Mouse (Mus musculus): Measurements from ENCODE around the gene Slc25a29. TPM values are rescaled to one million over a fixed set of nuclear protein-coding genes. Genes with fewer than 3 reads are reported as not detected.
"Not testable (repeated sequence)": the region's sequence is repeated elsewhere in the genome, so short reads cannot be mapped to it uniquely, and the experiment has no call there.

The Slc25a29 gene
- polyA plus RNA-seq, 1 experiment from 2014 or later = 6.8 TPM

DNA sequence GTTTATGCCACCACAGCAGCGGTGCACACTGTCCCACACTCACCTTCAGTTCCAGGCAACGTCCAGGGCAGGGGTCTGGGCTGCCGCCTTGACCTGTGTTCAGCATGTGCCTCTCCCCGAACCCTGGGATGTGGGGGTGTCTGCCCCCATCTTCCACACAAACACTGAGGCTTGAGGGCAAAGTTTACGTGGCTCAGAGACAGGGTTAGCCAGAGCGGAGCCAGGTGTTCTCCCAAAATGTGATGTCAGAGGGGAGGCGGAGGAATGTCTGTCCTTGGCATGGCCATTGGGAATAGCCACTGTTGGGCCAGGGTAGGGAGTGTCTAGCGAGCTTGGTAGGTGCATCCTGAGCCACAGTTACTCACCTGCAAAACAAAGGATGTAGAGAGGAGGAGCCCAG lies 17.1 kb upstream of the Slc25a29 start:
- Histone ChIP-seq H3K4me1 (peaks cover 20% of the 10 kb centered on the region; the same call in 1 of the 2 replicates), H3K9me3 (no peaks in the 10 kb centered on the region), H3K4me3 (no peak overlapping the region), H3K36me3 (peaks cover 3% of the 10 kb centered on the region; the same call in 1 of the 2 replicates), H3K27ac (no peak overlapping the region), H3K27me3 (ENCODE audit: insufficient read depth, poor library complexity, severe bottlenecking) (no peaks in the 10 kb centered on the region)
- 90% methylated on average over 8 of the region's 8 CpGs for WGBS
- DNase-seq (ENCODE audit: low spot score) = no peak

- no peak for DNase-seq (ENCODE audit: low spot score)
- peaks cover 3% of the 10 kb centered on the region; the same call in 1 of the 2 replicates for H3K36me3 ChIP-seq
- no peak overlapping the region for H3K4me3 ChIP-seq
- H3K9me3 ChIP-seq = no peaks in the 10 kb centered on the region
- no peaks in the 10 kb centered on the region for H3K27me3 ChIP-seq (ENCODE audit: insufficient read depth, poor library complexity, severe bottlenecking)
- H3K27ac ChIP-seq = no peak overlapping the region
- WGBS = 87% methylated on average over 8 of the region's 8 CpGs
- peaks cover 19% of the 10 kb centered on the region; the same call in 1 of the 2 replicates for H3K4me1 ChIP-seq
Observed at GRCm38 (mm10) chr12:108850886-108851285, 15.2 kb upstream of the Slc25a29 start.

DNA sequence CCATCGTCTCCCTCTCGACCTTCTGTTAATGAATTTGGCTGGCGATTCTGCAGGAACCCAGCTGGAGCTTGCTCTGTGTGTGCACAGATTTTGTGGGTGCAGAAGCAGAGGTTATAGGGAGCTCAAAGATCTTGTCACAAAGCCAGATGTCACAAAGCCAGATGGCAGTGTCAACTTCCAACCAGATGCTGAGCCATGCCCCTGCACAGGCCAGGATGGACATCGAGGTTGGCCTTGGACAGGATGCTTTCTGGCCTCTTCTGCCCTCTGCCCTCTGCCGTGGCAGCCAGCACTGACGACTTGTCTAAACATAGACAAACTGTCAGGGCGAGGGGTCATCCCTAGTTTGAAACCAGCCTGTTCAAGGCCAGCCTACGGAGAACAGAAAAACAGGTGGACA lies 14.4 kb upstream of the Slc25a29 start:
- Histone ChIP-seq H3K27ac (no peak overlapping the region), H3K4me3 (no peak overlapping the region), H3K36me3 (peaks cover 11% of the 10 kb centered on the region), H3K4me1 (peaks cover 12% of the 10 kb centered on the region; the same call in 1 of the 2 replicates), H3K27me3 (ENCODE audit: insufficient read depth, poor library complexity, severe bottlenecking) (no peaks in the 10 kb centered on the region), H3K9me3 (no peaks in the 10 kb centered on the region)
- no peak for DNase-seq (ENCODE audit: low spot score)
- 75% methylated on average over 8 of the region's 8 CpGs for WGBS

GRCm38 (mm10) chr12:108849488-108850022 lies 13.9 kb upstream of the Slc25a29 start:
- DNase-seq (ENCODE audit: low spot score) = no peak
- no peak overlapping the region for H3K27ac ChIP-seq
- no peaks in the 10 kb centered on the region for H3K9me3 ChIP-seq
- no peak overlapping the region for H3K4me3 ChIP-seq
- no peaks in the 10 kb centered on the region for H3K27me3 ChIP-seq (ENCODE audit: insufficient read depth, poor library complexity, severe bottlenecking)
- peaks cover 16% of the 10 kb centered on the region for H3K36me3 ChIP-seq
- 89% methylated on average over 4 of the region's 4 CpGs for WGBS
- peaks cover 12% of the 10 kb centered on the region; the same call in 1 of the 2 replicates for H3K4me1 ChIP-seq

DNA sequence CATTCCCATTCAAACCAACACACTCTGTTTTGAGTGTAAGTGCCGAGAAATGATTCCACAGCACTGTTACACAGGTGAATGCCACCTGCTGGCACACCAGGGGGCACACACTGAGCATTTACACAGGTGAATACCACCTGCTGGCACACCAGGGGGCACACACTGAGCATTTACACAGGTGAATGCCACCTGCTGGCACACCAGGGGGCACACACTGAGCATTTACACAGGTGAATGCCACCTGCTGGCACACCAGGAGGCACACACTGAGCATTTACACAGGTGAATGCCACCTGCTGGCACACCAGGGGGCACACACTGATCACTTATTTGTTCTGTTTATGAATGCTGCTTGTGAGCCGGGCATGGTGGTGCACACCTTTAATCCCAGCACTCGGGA lies 12.3 kb upstream of the Slc25a29 start:
- not testable (repeated sequence) for H3K4me3 ChIP-seq; H3K9me3 ChIP-seq; H3K27me3 ChIP-seq (ENCODE audit: insufficient read depth, poor library complexity, severe bottlenecking); H3K27ac ChIP-seq; DNase-seq (ENCODE audit: low spot score)
- Histone ChIP-seq H3K4me1 (peaks cover 12% of the 10 kb centered on the region; the same call in 1 of the 2 replicates), H3K36me3 (peaks cover 29% of the 10 kb centered on the region)
- 90% methylated on average over 3 of the region's 3 CpGs for WGBS

DNA sequence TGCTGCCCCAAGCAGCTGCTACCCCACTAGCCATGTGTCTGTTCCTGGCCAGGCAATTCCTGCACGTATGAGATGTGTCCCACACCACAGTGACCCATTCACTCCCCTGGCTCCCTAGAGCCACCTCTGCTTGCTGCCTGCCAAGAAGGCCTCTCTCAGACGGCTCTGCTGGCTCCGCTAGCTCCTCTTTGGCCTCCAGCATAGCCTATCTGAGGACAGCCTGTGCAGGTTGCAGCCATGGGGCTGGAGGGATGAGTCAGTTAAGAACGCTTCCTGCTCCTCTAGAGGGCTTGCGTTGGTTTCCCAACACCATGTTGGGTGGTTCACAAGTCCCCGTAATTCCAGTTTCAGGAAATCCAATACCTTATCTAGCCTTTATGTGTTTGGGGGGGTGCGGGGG lies 7.0 kb upstream of the Slc25a29 start:
- Histone ChIP-seq H3K27ac (no peak overlapping the region), H3K4me3 (no peak overlapping the region)
- WGBS = 90% methylated on average over 7 of the region's 7 CpGs

GRCm38 (mm10) chr12:108841181-108841580 lies 5.5 kb upstream of the Slc25a29 start:
- Histone ChIP-seq H3K27ac (no peak overlapping the region), H3K27me3 (ENCODE audit: insufficient read depth, poor library complexity, severe bottlenecking) (no peaks in the 10 kb centered on the region), H3K36me3 (peaks cover 62% of the 10 kb centered on the region), H3K4me1 (peaks cover 24% of the 10 kb centered on the region), H3K4me3 (no peak overlapping the region), H3K9me3 (no peaks in the 10 kb centered on the region)
- DNase-seq (ENCODE audit: low spot score) = no peak
- 82% methylated on average over 6 of the region's 6 CpGs for WGBS

More for the DNA sequence above, 7.0 kb upstream of the Slc25a29 start:
- Histone ChIP-seq H3K36me3 (peaks cover 62% of the 10 kb centered on the region), H3K4me1 (peaks cover 9% of the 10 kb centered on the region), H3K27me3 (ENCODE audit: insufficient read depth, poor library complexity, severe bottlenecking) (no peaks in the 10 kb centered on the region), H3K9me3 (no peaks in the 10 kb centered on the region)
- no peak for DNase-seq (ENCODE audit: low spot score)

GRCm38 (mm10) chr12:108836722-108837121 lies 1.0 kb upstream of the Slc25a29 start:
- Histone ChIP-seq H3K9me3 (no peaks in the 10 kb centered on the region), H3K4me1 (peaks cover 40% of the 10 kb centered on the region), H3K27ac (peak overlapping the region; percentile 91), H3K36me3 (peaks cover 22% of the 10 kb centered on the region), H3K4me3 (peak overlapping the region; percentile 80), H3K27me3 (ENCODE audit: insufficient read depth, poor library complexity, severe bottlenecking) (peaks cover 5% of the 10 kb centered on the region; the same call in 1 of the 2 replicates)
- no peak for DNase-seq (ENCODE audit: low spot score)
- 52% methylated on average over 7 of the region's 7 CpGs for WGBS

DNA sequence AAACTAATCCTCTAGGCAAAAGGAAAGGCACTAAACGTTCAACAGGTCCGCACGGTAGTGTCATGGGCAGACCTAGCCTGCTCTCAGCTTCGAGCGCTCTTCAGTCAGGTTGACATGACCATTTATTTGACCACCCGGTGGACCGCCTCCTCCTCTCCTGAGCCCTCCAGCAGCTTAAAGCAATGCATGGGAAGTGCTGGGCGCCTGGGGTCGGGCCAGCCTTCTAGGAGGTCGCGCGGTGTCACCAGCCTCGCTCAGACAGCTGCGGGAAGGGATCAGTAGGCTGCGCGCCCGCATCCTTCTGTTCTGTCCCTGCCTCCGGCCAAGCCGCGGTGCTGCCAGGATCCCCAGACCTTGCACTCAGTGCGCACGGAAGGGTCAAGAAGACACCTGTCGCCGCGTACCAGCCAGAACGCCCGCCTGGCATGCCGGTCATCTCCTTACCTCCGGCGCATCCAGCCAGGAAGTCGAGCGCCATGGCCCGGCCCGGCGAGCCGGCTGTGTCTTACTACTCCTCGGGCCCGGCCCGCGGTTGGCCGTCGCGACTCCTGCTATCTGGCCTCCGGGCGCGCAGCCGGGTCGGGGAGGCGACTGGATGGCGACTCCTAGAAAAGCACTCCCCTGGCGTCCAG lies 359 bp downstream of the Slc25a29 start:
- Histone ChIP-seq H3K27ac (peak overlapping the region; percentile 91), H3K4me3 (peak overlapping the region; percentile 80), H3K36me3 (peaks cover 11% of the 10 kb centered on the region), H3K9me3 (no peaks in the 10 kb centered on the region), H3K4me1 (peaks cover 40% of the 10 kb centered on the region), H3K27me3 (ENCODE audit: insufficient read depth, poor library complexity, severe bottlenecking) (peaks cover 5% of the 10 kb centered on the region; the same call in 1 of the 2 replicates)
- DNase-seq (ENCODE audit: low spot score) = no peak
- WGBS = 2% methylated on average over 51 of the region's 51 CpGs

DNA sequence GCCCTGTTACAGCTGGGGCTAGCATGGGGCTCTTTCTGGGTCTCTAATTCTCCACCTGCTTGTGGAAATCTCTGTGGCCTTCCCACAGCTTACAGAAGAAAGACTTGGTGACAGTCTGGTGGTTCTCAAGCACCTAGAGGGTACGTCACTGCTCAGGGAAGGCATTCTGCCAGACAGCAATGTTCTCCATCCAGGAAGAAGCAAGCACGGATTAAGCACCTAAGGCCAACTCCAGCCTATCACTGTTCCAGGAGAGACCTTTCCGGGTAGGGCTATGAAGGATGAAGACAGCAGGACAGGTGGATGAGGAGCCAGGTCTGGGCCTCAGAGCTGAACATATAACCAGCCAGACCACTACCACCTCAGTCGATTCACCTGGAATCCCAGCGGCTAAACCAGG lies 897 bp downstream of the Slc25a29 start:
- Histone ChIP-seq H3K4me1 (peaks cover 40% of the 10 kb centered on the region), H3K9me3 (no peaks in the 10 kb centered on the region), H3K27me3 (ENCODE audit: insufficient read depth, poor library complexity, severe bottlenecking) (peaks cover 5% of the 10 kb centered on the region; the same call in 1 of the 2 replicates), H3K27ac (no peak overlapping the region), H3K36me3 (peaks cover 11% of the 10 kb centered on the region), H3K4me3 (peak overlapping the region; percentile 80)
- no peak for DNase-seq (ENCODE audit: low spot score)
- WGBS = 46% methylated on average over 5 of the region's 5 CpGs

- H3K36me3 ChIP-seq = peaks cover 11% of the 10 kb centered on the region
- no peaks in the 10 kb centered on the region for H3K9me3 ChIP-seq
- H3K4me1 ChIP-seq = peaks cover 40% of the 10 kb centered on the region
- H3K27ac ChIP-seq = no peak overlapping the region
- no peak for DNase-seq (ENCODE audit: low spot score)
- 87% methylated on average over 3 of the region's 3 CpGs for WGBS
- H3K27me3 ChIP-seq (ENCODE audit: insufficient read depth, poor library complexity, severe bottlenecking) = peaks cover 5% of the 10 kb centered on the region; the same call in 1 of the 2 replicates
- 0 out of 2 replicates have a peak overlapping the region, but pooled peaks have one; percentile 80 for H3K4me3 ChIP-seq
Observed at GRCm38 (mm10) chr12:108834337-108834736, 1.3 kb downstream of the Slc25a29 start.

GRCm38 (mm10) chr12:108833408-108833807 lies 2.3 kb downstream of the Slc25a29 start:
- Histone ChIP-seq H3K27ac (no peak overlapping the region), H3K4me1 (peaks cover 39% of the 10 kb centered on the region), H3K27me3 (ENCODE audit: insufficient read depth, poor library complexity, severe bottlenecking) (peaks cover 5% of the 10 kb centered on the region; the same call in 1 of the 2 replicates), H3K9me3 (no peaks in the 10 kb centered on the region), H3K36me3 (peaks cover 9% of the 10 kb centered on the region), H3K4me3 (no peak overlapping the region)
- 82% methylated on average over 3 of the region's 3 CpGs for WGBS
- no peak for DNase-seq (ENCODE audit: low spot score)

GRCm38 (mm10) chr12:108832851-108833250 lies 2.8 kb downstream of the Slc25a29 start:
- Histone ChIP-seq H3K4me1 (peaks cover 33% of the 10 kb centered on the region), H3K36me3 (peaks cover 10% of the 10 kb centered on the region), H3K9me3 (no peaks in the 10 kb centered on the region), H3K27me3 (ENCODE audit: insufficient read depth, poor library complexity, severe bottlenecking) (peaks cover 5% of the 10 kb centered on the region; the same call in 1 of the 2 replicates), H3K4me3 (no peak overlapping the region), H3K27ac (no peak overlapping the region)
- DNase-seq (ENCODE audit: low spot score) = no peak
- 89% methylated on average over 8 of the region's 8 CpGs for WGBS

All from heart, embryonic 10.5 days (tissue).